Mouse (Mus musculus): Measurements from ENCODE around the gene Prss54.
A peak's percentile ranks its signal among the peaks of the same experiment; 100 is the strongest.
"Not testable (repeated sequence)": the region's sequence is repeated elsewhere in the genome, so short reads cannot be mapped to it uniquely, and the experiment has no call there.

The Prss54 gene

GRCm38 (mm10) chr8:95576240-95576639, at the start of gene Prss54:
Gene Prss54 (minus strand): TSS chr8:95576340.
- DNase-seq (ENCODE audit: low spot score in 2 of 2), result no peak

- no peak for DNase-seq (ENCODE audit: low spot score in 2 of 2)
Measured at GRCm38 (mm10) chr8:95624833-95625232, 48.7 kb upstream of the Prss54 start.

- no peak for DNase-seq (ENCODE audit: low spot score in 2 of 2)
Measured at GRCm38 (mm10) chr8:95620046-95620445, 43.9 kb upstream of the Prss54 start.

GRCm38 (mm10) chr8:95616383-95616782, 40.2 kb upstream of the Prss54 start:
- DNase-seq (ENCODE audit: low spot score in 2 of 2), result no peak

- DNase-seq (ENCODE audit: low spot score in 2 of 2), result no peak
Measured at GRCm38 (mm10) chr8:95611769-95612168, 35.6 kb upstream of the Prss54 start.

GRCm38 (mm10) chr8:95610749-95611148, 34.6 kb upstream of the Prss54 start:
- DNase-seq (ENCODE audit: low spot score in 2 of 2), result no peak

GRCm38 (mm10) chr8:95609406-95609805, 33.3 kb upstream of the Prss54 start:
- no peak for DNase-seq (ENCODE audit: low spot score in 2 of 2)

- no peak for DNase-seq (ENCODE audit: low spot score in 2 of 2)
Measured at GRCm38 (mm10) chr8:95607210-95607609, 31.1 kb upstream of the Prss54 start.

- DNase-seq (ENCODE audit: low spot score in 2 of 2), result not testable (repeated sequence)
Measured at GRCm38 (mm10) chr8:95606509-95606908, 30.4 kb upstream of the Prss54 start.

- DNase-seq (ENCODE audit: low spot score in 2 of 2), result no peak
Measured at GRCm38 (mm10) chr8:95602168-95602567, 26.0 kb upstream of the Prss54 start.

GRCm38 (mm10) chr8:95601306-95601705, 25.2 kb upstream of the Prss54 start:
- no peak for DNase-seq (ENCODE audit: low spot score in 2 of 2)

GRCm38 (mm10) chr8:95599861-95600260, 23.7 kb upstream of the Prss54 start:
- no peak for DNase-seq (ENCODE audit: low spot score in 2 of 2)

- peak; percentile 59 to 72 for DNase-seq (ENCODE audit: low spot score in 2 of 2)
Measured at GRCm38 (mm10) chr8:95596841-95597241, 20.7 kb upstream of the Prss54 start.

- no peak for DNase-seq (ENCODE audit: low spot score in 2 of 2)
Measured at GRCm38 (mm10) chr8:95595131-95595530, 19.0 kb upstream of the Prss54 start.

GRCm38 (mm10) chr8:95593439-95594393, 17.6 kb upstream of the Prss54 start:
- no peak for DNase-seq (ENCODE audit: low spot score in 2 of 2)

- no peak for DNase-seq (ENCODE audit: low spot score in 2 of 2)
Measured at GRCm38 (mm10) chr8:95592131-95592780, 16.1 kb upstream of the Prss54 start.

- DNase-seq (ENCODE audit: low spot score in 2 of 2), result no peak
Measured at GRCm38 (mm10) chr8:95590539-95590938, 14.4 kb upstream of the Prss54 start.

- DNase-seq (ENCODE audit: low spot score in 2 of 2), result no peak
Measured at GRCm38 (mm10) chr8:95589282-95589681, 13.1 kb upstream of the Prss54 start.

- no peak for DNase-seq (ENCODE audit: low spot score in 2 of 2)
Measured at GRCm38 (mm10) chr8:95587339-95587738, 11.2 kb upstream of the Prss54 start.

- no peak for DNase-seq (ENCODE audit: low spot score in 2 of 2)
Measured at GRCm38 (mm10) chr8:95573146-95573545, 3.0 kb downstream of the Prss54 start.

GRCm38 (mm10) chr8:95566809-95567208, 9.3 kb downstream of the Prss54 start:
- no peak for DNase-seq (ENCODE audit: low spot score in 2 of 2)

GRCm38 (mm10) chr8:95566217-95566616, 9.9 kb downstream of the Prss54 start:
- DNase-seq (ENCODE audit: low spot score in 2 of 2), result no peak

GRCm38 (mm10) chr8:95555963-95556362, 20.2 kb downstream of the Prss54 start:
- no peak for DNase-seq (ENCODE audit: low spot score in 2 of 2)
